Mouse (Mus musculus) adrenal gland (tissue): ENCODE measurements around the gene Chrd.

Source experiments
- intact Hi-C: fragments of 180-260 bp; cut with DNase I; formaldehyde crosslinking; loops from one replicate; pipeline ENCODE4 v1.15.1; 2025
- long read RNA-seq, 2 experiments: library from polyadenylated mRNA; unstranded; transcript quantifications; one replicate each; pipeline ENCODE4 v2.0.0; 2020; ENCODE audit warnings: borderline replicate concordance in 1 of 2; ENCODE audit not compliant: insufficient replicate concordance in 1 of 2

Chrd gene
- long read RNA-seq, experiment 1, partial matches to known transcripts, result 0 of 2 reads
- long read RNA-seq, experiment 1, other reads (novel, unspliced or antisense), result 2 of 2 reads
- long read RNA-seq, experiment 2, partial matches to known transcripts, result 3 of 5 reads
- long read RNA-seq, experiment 2, other reads (novel, unspliced or antisense), result 1 of 5 reads

DNA sequence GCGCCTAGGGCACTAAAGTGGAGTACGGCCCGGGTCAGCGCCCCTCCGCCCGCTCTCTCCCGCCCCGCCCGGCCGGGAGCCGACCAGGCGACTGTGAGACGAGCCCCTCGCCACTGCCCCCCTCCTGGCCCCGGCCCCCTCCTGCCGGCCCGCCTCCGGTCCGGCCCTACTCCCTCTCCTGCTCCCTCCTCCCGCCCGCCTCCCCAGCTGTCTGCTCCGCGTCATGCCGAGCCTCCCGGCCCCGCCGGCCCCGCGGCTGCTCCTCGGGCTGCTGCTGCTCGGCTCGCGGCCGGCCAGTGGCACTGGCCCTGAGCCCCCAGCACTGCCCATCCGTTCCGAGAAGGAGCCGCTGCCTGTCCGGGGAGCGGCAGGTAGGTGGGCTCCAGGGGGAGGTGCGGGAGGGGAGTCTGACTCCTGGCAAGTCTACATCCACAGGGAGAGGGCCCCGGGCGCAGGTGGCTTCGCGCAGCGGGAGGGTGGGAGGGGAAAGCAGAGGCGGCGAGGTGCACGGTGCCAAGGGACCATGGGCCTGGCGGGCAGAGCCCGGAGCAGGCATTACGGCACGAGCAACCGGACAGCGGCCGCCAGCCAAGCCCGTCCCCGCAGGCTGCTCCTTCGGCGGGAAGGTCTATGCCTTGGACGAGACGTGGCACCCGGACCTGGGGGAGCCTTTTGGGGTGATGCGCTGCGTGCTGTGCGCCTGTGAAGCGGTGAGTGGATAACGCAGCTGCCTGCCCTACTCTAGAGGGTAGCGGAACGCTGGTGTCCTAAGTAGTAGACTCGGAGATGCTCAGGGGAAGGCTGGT is at the start of gene Chrd:
Gene Chrd, plus strand, starts transcription at position 203 of the 806 bp plus-strand sequence.
- intact Hi-C loops, result no loop called here

DNA sequence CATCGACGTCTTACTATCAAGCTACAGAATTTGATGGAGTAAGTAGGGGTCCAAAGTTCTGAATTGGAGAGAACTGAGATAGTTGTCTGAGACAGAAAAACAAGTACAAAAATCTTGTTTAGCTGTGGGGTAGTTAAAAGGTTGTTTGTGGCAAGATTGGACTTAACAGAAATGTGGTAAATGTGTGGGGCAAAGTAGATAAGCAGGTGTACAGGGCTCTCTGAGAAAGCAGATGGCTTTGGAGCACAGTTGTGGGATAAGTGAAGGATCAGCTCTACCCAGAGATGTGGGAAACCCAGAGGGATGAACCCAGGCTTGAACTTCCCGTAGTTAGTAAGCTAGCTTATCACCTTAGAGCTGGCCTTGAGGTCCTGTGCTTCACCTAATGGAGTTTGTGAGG is 42.2 kb upstream of the Chrd start:
- intact Hi-C loops, result no loop called here

GRCm38 (mm10) chr16:20691617-20692016 is 41.3 kb upstream of the Chrd start:
- intact Hi-C loops, result no loop called here

DNA sequence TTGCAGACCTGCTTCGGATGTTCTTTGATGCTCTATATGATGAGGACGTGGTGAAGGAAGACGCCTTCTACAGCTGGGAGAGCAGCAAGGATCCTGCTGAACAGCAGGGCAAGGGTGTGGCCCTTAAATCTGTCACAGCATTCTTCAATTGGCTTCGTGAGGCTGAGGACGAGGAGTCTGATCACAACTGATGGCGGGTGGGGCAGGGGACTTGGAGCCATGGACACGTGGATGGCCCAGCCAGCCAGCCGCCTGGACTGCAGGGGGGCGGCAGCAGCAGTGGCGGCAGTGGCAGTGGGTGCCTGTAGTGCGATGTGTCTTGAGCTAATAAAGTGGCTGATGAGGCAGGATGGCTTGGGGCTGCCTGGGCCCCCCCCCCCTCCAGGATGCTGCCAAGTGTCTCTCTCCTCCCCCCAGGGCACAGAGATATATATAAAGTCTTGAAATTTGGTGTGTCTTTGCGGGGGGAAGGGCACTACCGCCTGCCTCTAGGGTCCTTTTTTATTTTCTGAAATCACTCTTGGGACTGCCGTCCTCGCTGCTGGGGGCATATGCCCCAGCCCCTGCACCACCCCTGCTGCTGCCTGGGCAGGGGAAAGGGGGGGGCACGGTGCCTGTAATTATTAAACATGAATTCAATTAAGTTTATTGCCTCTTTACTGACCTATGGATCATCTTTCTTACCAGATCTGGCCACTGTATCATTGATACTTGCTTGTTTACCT is 40.5 kb upstream of the Chrd start:
- intact Hi-C loops, result no loop called here

GRCm38 (mm10) chr16:20693111-20693701 is 39.7 kb upstream of the Chrd start, which contains the start of gene Fam131a:
Fam131a (plus strand) TSS chr16:20693241.
- intact Hi-C loops, result no loop called here

DNA sequence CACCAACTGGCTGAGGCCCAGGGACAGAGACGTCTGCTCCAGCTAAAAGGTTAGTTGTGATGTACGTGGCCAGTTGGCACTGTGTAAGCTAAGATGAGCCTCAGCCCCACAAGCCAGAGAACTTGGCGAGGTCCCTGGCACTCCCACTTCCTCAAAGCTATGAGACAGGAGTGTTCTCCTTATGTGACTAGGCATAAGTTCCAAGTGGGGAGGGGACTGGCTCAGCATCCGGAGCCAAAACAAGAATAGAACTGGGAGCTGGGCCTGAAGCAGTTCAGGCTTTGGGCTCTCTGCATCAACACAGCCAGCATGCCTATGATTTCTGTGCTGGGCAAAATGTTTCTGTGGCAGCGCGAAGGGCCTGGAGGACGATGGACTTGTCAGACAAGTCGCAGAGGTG is 38.1 kb upstream of the Chrd start:
- intact Hi-C loops, result no loop called here

DNA sequence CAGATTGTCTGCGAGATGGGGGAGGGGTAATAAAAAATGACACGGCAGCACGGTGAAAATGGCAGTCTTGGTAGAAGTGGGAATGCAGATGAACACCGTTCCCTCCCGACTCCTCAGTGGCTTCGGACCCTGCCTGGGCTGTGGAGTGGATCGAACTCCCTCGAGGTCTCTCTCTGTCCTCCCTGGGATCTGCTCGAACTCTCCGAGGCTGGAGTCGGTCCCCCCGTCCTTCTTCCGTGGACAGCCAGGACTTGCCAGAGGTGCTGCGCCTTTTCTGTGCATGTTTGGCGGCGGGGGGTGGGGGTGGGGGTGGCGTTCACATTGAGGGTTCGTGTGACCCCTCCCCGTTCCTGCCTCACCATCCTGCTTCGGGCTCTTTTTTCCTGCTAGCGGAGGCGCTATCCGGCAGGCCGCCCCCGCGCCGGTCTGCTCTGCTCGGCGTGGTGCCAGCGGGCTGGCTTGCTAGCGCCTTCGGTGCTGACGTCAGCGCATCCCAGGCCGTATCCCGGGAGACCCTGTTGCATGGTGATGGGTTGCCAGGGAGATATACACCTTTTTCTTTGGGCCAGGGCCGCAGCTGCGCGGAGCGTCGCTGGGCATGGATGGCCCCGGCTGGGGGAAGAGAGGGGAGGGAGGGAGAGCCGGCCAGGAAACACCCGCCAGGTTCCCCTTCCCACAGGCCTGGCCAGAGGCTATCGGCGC is 37.2 kb upstream of the Chrd start:
- intact Hi-C loops, result no loop called here

GRCm38 (mm10) chr16:20699266-20699665 is 33.7 kb upstream of the Chrd start:
- intact Hi-C loops, result no loop called here

DNA sequence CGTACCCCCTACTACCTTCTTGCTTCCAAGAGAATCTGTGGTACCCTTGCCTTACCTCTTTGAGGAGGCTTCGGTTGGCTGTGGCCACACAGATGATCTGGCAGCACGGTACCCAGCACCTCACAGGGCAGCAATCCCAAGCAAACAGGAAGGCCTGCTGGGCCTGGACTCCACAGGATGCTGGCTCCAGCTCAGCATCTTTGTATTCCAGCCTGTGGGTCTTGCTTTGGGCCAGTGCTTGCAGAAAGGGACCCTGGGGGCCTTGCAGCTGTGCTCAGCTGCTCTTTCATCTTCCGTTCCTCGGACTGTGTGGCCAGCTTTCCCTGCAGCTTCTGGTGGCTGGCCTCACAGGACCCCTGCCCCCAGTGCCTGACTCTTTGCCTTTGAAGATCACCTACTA is 32.9 kb upstream of the Chrd start:
- intact Hi-C loops, result no loop called here

- intact Hi-C loops, result no loop called here
Observed at GRCm38 (mm10) chr16:20701316-20701715, 31.6 kb upstream of the Chrd start.

DNA sequence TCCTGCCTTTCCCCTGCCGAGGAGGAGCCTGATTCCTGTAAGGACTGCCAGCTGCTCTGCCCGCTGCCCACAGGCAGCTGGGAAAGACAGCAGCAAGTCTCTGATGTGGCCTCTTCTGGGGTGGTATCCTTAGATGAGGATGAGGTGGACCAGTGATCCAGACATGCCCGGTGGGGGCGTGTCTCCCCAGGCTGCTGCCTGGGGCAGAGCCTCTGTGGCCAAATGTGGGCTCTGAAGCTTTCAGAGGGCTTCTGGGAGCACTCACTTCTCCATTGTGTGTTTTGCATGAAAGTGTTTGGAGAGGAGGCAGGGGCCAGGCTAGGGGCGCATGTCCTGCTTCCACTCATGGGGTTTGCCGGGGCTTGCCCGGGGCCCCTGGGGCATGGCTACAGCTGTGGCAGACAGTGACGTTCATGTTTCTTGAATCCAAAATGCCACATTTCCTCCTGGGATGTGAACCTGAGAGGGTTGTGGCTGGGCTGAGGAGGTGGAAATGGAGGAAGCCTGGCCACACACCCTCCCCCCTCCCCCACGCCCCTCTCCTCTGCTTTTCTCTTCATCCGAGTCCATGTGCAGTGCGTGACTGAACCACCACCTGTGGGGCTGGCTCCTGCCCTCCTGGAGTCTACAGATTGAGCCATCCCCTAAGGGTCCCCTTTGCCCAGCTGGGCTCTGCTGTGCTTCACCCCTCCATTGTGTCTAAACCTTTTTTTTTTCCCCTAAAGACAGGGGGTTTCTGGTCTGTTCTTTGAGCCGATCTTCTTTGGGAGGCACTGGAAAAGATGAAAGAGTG is 31.0 kb upstream of the Chrd start:
- intact Hi-C loops, result no loop called here

DNA sequence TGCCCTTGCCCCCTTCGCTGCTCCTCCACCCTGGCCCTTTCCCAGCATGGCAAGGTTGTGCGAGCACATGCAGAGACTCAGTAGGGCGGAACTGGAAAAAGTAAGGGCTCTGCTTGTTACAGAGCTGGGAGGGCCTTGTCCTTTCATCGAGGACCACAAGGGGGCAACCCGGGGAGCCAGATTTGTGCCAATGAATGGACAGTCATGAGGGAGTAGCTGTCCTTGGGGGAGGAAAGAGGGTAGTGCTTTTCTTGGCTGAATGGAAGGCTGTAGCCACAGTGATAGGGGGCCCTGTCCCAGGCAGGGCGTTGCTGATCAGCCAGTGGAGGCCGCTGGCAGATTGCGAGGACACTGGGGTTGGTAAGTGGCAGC is 30.4 kb upstream of the Chrd start:
- intact Hi-C loops, result no loop called here

GRCm38 (mm10) chr16:20703071-20703470 is 29.9 kb upstream of the Chrd start:
- intact Hi-C loops, result no loop called here

DNA sequence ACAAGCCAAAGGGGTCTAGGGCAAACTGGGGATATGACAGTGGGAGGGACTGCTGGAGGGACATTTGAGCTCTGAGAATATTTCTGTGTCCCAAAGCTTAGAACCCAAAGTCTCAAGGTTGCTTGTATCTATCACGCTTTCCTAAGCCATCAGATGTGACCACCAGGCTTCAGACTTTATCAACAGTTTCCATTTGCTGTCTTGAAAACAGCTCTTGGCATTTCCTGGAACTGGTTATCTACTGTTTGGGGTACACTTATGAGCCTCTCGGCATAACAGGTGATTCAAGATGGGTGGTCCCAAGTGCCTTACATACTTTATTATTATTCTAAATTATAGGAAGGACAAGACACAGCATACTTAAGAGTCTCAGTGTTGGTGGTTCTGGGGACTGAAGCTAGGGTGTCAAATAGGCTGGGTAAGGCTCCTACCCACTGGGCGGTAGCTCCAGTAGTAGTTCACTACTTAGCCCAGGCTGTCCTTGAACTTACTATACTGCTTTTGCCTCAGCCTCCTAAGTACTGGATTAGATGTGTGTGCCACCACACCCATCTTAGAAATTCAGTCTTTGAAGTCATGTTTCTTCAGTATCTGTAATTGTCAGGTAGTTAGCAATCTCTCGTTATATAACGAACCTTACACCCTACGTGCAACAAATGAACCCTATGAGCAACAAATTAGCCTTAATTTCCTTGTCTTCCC is 29.1 kb upstream of the Chrd start:
- intact Hi-C loops, result no loop called here

DNA sequence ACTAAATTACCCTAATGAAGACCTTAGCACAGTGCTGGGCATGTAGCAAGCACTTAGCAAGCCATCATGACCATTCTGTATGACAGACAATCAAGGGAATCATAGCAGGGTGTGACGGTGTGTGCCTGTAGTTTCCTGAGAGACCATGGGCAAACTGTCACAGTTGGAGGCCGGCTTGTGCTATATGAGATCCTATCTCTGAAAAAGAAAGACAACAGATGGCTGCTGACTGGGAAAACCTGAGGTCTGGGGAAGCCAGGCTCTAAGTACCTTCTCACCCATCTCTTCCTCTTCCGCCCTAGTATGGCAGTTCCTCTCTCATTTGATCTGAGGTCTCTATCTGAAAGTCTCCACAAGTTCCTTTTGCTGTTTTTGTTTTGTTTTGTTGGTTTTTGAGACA is 27.1 kb upstream of the Chrd start:
- intact Hi-C loops, result no loop called here

DNA sequence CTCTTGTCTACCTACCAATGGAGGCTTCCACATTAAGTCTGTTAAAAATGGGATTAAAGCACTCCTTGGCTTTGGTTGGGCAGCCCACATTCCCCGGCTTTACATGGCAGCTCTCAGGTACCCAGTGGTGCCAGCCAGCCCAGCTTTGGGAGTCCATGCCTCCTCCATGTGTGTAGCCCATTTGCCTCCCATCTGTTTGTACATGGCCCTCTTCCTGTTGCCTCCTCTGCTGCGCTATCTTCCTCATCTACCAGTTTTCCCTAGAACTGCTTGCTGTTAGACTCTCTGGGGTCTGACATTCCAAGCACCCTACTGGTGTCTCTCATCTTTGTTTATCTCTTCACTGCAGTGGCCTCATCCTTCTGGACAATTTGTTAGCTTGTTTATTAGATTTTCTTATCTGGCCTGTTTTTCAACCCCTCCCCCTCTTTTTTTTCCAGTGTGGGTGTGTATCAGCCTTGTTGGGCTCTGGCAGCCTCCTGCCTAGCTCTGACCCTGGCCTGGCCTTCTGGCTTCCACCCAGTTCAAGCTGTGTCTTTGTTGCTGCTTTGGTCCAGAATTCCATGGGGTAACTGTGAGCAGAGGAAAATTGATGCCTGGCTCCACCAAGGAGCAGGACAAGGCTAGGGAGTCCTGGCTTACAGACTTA is 26.4 kb upstream of the Chrd start:
- intact Hi-C loops, result no loop called here

GRCm38 (mm10) chr16:20708220-20708938 is 24.5 kb upstream of the Chrd start:
- intact Hi-C loops, result no loop called here

DNA sequence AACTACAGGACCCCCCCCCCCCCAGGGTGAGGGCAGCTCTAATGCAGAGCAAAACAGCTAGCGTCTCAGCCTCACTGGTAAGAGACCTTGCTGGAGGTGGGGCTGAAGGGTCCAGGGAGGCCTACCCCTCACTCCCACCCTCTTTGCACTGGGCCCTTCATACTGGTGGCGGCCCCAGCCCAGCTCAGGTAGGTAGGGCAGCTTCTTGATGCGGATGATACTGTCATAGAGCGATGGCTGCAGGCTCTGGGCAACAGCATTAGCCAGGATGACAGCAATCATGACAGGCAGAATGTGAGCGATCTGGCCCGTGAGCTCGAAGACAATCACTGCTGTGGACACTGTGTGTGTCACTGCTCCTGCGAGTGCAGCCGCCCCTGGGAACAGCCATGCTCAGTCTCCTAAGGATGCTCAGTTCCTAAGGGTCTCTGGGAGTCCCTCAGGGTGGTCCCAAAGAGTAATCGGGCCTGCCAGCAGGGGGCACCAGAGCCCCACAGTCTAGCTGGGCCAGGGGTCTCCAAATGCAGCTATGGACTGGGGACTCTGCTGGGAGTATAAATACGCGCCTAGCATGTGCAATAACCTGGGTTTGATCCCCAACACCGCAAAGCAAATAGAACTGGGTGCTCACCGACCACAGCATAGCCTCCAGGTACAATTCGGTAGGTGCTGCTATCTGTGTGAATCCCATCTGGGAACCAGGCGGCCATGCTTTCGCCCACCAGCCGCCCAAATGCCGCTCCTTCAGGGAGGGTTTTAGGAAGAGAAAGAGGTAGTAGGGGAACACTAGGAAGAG is 23.8 kb upstream of the Chrd start:
- intact Hi-C loops, result no loop called here
